Mouse (Mus musculus) ES-E14 (cell line): ENCODE measurements at regions not wholly inside any gene's neighbourhood (a gene's known extent, or its start where the extent isn't known, plus 50 kb on each side); places are given as distances from the start of the nearest gene placed in this dataset.

ENCODE experiments used
- CHD2 ChIP-seq: IDR thresholded peaks from 2 replicates; pipeline ENCODE4 v1.6.1; 2014; ENCODE audit warnings: mild to moderate bottlenecking, low read depth, low read length, inconsistent platforms
- HCFC1 ChIP-seq: IDR thresholded peaks from 2 replicates; pipeline ENCODE4 v1.6.1; 2012; ENCODE audit warnings: low read length, inconsistent platforms, borderline replicate concordance; ENCODE audit not compliant: insufficient read depth
- MAFK ChIP-seq: IDR thresholded peaks from 2 replicates; pipeline ENCODE4 v1.6.1; 2014; ENCODE audit warnings: mild to moderate bottlenecking, low read depth, low read length, inconsistent platforms; ENCODE audit not compliant: insufficient read depth
- ZC3H11A ChIP-seq: IDR thresholded peaks from 2 replicates; pipeline ENCODE4 v1.6.1; 2012; ENCODE audit warnings: low read depth, mild to moderate bottlenecking, inconsistent platforms, low read length, borderline replicate concordance
- ZNF384 ChIP-seq: IDR thresholded peaks from 2 replicates; pipeline ENCODE4 v1.6.1; 2012; ENCODE audit warnings: low read depth, low read length, inconsistent platforms

DNA sequence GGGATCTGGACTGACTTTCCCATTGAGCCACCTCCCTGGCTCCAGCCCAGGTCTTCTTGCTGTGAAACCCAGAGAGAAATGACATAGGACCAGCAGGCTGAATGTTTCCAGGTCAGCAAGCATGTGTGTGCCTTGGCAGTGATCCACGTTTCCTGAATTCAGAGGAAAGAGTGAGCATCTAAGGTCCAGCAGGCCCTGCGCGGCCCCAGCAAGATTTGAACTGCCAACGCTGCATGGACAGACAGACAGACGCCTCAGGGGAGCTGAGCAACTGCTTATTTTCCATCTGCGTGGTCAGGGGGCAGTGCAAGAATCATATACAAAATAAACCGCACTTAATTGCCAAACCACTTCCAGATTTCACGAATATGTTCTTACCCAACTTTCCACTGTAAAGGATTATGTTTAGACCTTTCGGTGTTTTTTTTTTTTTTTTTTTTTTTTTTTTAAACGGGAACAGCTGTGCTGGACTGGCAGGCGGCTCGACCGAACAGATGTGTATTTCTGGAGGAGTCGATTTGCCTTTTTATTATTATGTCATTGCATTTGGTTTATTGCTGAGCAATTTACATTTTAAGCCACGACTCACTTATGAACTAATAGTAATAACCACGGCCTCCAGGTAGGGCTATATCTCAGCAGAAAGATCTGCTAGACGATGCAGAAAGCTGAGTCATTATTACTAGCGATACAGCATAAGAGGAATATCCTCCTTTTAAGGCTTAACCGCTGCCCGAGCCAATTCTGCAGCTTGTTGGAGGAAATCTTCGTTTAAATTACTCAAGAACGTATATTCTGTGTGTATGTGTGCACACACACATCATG, 435.7 kb upstream of the Kazn start:
- TF ChIP-seq ZC3H11A (no peak), CHD2 (no peak), ZNF384 (no peak), MAFK (no peak), HCFC1 (no peak)
